Mouse (Mus musculus) embryonic fibroblast, embryonic 13.5 days (primary cell): ENCODE results near the gene E2f2.

Experiments used
- CTCF ChIP-seq: IDR thresholded peaks from 2 replicates; pipeline ENCODE4 v1.5.1; 2011; ENCODE audit warnings: mild to moderate bottlenecking, control low read depth, low read length, moderate library complexity, borderline replicate concordance; ENCODE audit not compliant: insufficient read depth
- POLR2A ChIP-seq: IDR thresholded peaks from 2 replicates; pipeline ENCODE4 v1.6.1; 2011; ENCODE audit warnings: low read depth, mild to moderate bottlenecking, control low read depth, low read length, moderate library complexity

DNA sequence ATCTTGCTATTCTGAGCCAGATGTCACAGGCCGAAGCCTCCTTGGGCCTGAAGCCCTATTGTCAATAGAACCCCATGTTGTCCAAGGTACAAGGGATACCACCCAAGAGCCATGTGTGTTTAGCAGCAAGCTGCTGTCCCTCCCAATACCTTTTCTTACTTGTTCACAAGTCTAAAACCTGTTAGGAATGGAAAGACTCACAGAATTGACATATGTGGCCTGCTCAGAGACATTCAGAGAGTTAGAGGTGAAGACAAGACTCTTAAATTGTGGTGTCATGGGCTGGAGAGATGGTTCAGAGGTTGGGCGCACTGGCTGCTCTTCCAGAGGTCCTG is 23.2 kb upstream of the E2f2 start:
- TF ChIP-seq CTCF (no peak), POLR2A (no peak)
